Mouse (Mus musculus) layer of hippocampus, postnatal 36 days (tissue): ENCODE measurements around the gene Mup2. TPM values are rescaled to one million over a fixed set of nuclear protein-coding genes. Genes with fewer than 3 reads are reported as not detected.
"Not testable (repeated sequence)": the region's sequence is repeated elsewhere in the genome, so short reads cannot be mapped to it uniquely, and the experiment has no call there.

Experiments used
- DNase-seq, 2 experiments: peaks; one replicate each; pipeline ENCODE4 v3.0.0; 2022
- total RNA-seq, 2 experiments: library from RNA; stranded (reverse); gene quantifications; 2 replicates each; pipeline ENCODE4 v1.2.3; 2021

Mup2 gene
- not detected for total RNA-seq

DNA sequence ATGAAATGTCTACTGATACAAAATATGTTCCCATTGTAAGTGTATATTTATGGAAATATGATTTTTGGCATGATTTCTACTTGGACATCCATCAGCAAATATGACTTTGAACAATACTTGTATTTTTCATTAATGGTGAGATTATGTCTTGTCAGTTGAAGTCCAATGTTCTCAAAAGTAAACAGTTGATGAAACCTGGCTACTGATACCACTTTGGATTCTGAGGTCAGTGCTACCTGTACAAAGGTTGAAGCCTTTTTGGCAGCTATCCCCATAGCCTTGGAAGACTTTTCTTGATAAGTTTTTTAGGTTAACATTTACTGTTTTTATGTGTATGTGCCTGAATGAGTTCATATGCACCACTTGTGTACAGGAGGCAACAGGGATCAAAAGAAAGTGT is at the start of gene Mup2:
Gene Mup2, minus strand, starts transcription at position 101 of the 400 bp plus-strand sequence.
- not testable (repeated sequence) for DNase-seq

Other genes with a start within 250 kb of the Mup2 start
- not detected for gene Slc46a2, start 239.2 kb downstream of the Mup2 start, total RNA-seq
- gene Mup4, start 193.6 kb downstream of the Mup2 start, total RNA-seq, result not detected
- not detected for gene Mup6, start 190.0 kb downstream of the Mup2 start, total RNA-seq
- not detected for gene Mup7, start 83.8 kb downstream of the Mup2 start, total RNA-seq
- gene Mup8, start 68.3 kb upstream of the Mup2 start, total RNA-seq, result not detected